Mouse (Mus musculus) heart, postnatal 0 days (tissue): ENCODE results near the gene Picalm.

Experiments used
- CTCF ChIP-seq: IDR thresholded peaks from 2 replicates; pipeline ENCODE4 v1.5.1; 2016; ENCODE audit warnings: antibody characterized with exemption, control low read depth, low read depth
- EP300 ChIP-seq: IDR thresholded peaks from 2 replicates; pipeline ENCODE4 v1.6.1; 2016; ENCODE audit warnings: antibody characterized with exemption, low read depth

DNA sequence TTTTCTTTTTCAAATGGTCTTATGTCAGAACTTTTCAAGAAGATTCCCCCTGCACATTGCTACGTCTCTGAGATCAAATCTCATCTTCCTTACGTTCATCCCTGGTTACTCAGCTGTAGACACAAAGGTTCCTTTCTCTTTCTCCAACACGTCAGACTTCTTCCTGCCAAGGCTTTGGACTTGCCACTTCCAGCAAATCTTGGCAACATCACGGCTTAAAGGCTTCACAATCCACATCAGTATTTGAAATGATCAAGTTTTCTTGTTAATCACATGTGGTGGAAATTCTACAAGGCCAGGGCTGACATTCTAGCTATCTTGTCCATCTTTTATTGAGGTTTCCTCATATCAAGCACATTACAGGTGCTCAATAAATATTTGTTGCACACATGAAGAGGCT, 39.0 kb upstream of the Picalm start:
- TF ChIP-seq EP300 (no peak), CTCF (no peak)
